Mouse (Mus musculus) lung, adult 2 months (tissue): ENCODE data around the gene Atg7. TPM values are rescaled to one million over a fixed set of nuclear protein-coding genes. Genes with fewer than 3 reads are reported as not detected.

Source experiments
- DNase-seq: peaks from one replicate; pipeline ENCODE4 v3.0.0; 2022
- H3K4me1 ChIP-seq: fragments of 200-500 bp; 2 replicates; pipeline ENCODE4 v1.6.1; 2011; ENCODE audit warnings: low read length; ENCODE audit not compliant: control insufficient read depth, insufficient read depth
- H3K4me3 ChIP-seq: fragments of 200-500 bp; replicated peaks from 2 replicates; pipeline ENCODE3; 2011; ENCODE audit warnings: low read depth, mild to moderate bottlenecking, control low read depth, low read length; ENCODE audit errors: extremely low read depth
- CTCF ChIP-seq: fragments of 200-500 bp; IDR thresholded peaks from 2 replicates; pipeline ENCODE4 v1.5.1; 2011; ENCODE audit warnings: mild to moderate bottlenecking, low read length, control low read depth; ENCODE audit not compliant: insufficient read depth
- POLR2A ChIP-seq: fragments of 200-500 bp; IDR thresholded peaks from 2 replicates; pipeline ENCODE4 v1.6.1; 2011; ENCODE audit warnings: low read depth, mild to moderate bottlenecking, control low read depth, low read length, borderline replicate concordance; ENCODE audit errors: extremely low read depth
- WGBS: fragments of 180-500 bp; shearing (Covaris S2); methylation state at CpG from one replicate; pipeline ENCODE4 v1.1.7; 2018; 5-methylcytosine and 5-hydroxymethylcytosine counted together
- polyA plus RNA-seq: library from polyadenylated mRNA; depleted of rRNA; stranded (reverse); fragments of >200 nt; gene quantifications from 2 replicates; pipeline ENCODE4 v1.2.3, GENCODE M21; 2012

Atg7 gene
- polyA plus RNA-seq, 1 experiment = 28.9 TPM

- no peak for TF ChIP-seq POLR2A
- no peak for TF ChIP-seq CTCF
- DNase-seq = no peak
- Histone ChIP-seq H3K4me3 (no peak overlapping the region), H3K4me1 (no peaks in the 10 kb centered on the region)
- 62% methylated on average over 5 of the region's 5 CpGs for WGBS
Observed at GRCm38 (mm10) chr6:114698578-114698977, 55.7 kb downstream of the Atg7 start.

- TF ChIP-seq POLR2A (no peak), CTCF (peak; percentile 29; the same call in 1 of the 2 replicates)
- DNase-seq = no peak
- Histone ChIP-seq H3K4me3 (no peak overlapping the region), H3K4me1 (no peaks in the 10 kb centered on the region)
- 88% methylated on average over 3 of the region's 3 CpGs for WGBS
Observed at GRCm38 (mm10) chr6:114700704-114701103, 57.8 kb downstream of the Atg7 start.

GRCm38 (mm10) chr6:114707032-114707431 lies 64.1 kb downstream of the Atg7 start:
- Histone ChIP-seq H3K4me3 (no peak overlapping the region), H3K4me1 (no peaks in the 10 kb centered on the region)
- no peak for TF ChIP-seq CTCF
- TF ChIP-seq POLR2A = no peak
- no peak for DNase-seq
- 73% methylated on average over 3 of the region's 3 CpGs for WGBS

- DNase-seq = no peak
- no peak for TF ChIP-seq POLR2A
- TF ChIP-seq CTCF = no peak
- 58% methylated on average over 4 of the region's 4 CpGs for WGBS
- Histone ChIP-seq H3K4me3 (no peak overlapping the region), H3K4me1 (no peaks in the 10 kb centered on the region)
Observed at GRCm38 (mm10) chr6:114712242-114713050, 69.5 kb downstream of the Atg7 start.

- no peaks in the 10 kb centered on the region for H3K4me1 ChIP-seq
- TF ChIP-seq CTCF = no peak
- no peak for TF ChIP-seq POLR2A
Observed at GRCm38 (mm10) chr6:114713538-114713937, 70.6 kb downstream of the Atg7 start.

GRCm38 (mm10) chr6:114714654-114715053 lies 71.8 kb downstream of the Atg7 start:
- no peak for DNase-seq
- H3K4me3 ChIP-seq = no peak overlapping the region
- no peaks in the 10 kb centered on the region for H3K4me1 ChIP-seq
- TF ChIP-seq CTCF (no peak), POLR2A (no peak)
- WGBS = 66% methylated on average over 5 of the region's 5 CpGs

More at GRCm38 (mm10) chr6:114713538-114713937, 70.6 kb downstream of the Atg7 start:
- DNase-seq = no peak
- 77% methylated on average over 3 of the region's 3 CpGs for WGBS
- no peak overlapping the region for H3K4me3 ChIP-seq

GRCm38 (mm10) chr6:114715289-114716030 lies 72.6 kb downstream of the Atg7 start:
- DNase-seq = no peak
- TF ChIP-seq CTCF = no peak
- no peak for TF ChIP-seq POLR2A
- H3K4me3 ChIP-seq = no peak overlapping the region
- 59% methylated on average over 7 of the region's 7 CpGs for WGBS
- no peaks in the 10 kb centered on the region for H3K4me1 ChIP-seq

GRCm38 (mm10) chr6:114719100-114719499 lies 76.2 kb downstream of the Atg7 start:
- 40% methylated on average over 5 of the region's 5 CpGs for WGBS
- TF ChIP-seq POLR2A = no peak
- TF ChIP-seq CTCF = no peak

GRCm38 (mm10) chr6:114719665-114720064 lies 76.8 kb downstream of the Atg7 start:
- no peak for DNase-seq
- 80% methylated on average over 8 of the region's 8 CpGs for WGBS
- Histone ChIP-seq H3K4me1 (no peaks in the 10 kb centered on the region), H3K4me3 (no peak overlapping the region)
- no peak for TF ChIP-seq POLR2A
- TF ChIP-seq CTCF = no peak

More at GRCm38 (mm10) chr6:114719100-114719499, 76.2 kb downstream of the Atg7 start:
- no peak overlapping the region for H3K4me3 ChIP-seq
- DNase-seq = no peak
- H3K4me1 ChIP-seq = no peaks in the 10 kb centered on the region
